Comparison of ENCODE assay signal across 18 mouse cellular contexts in genomic region chr2:168358551-168358950, GRCm38 (mm10).
A peak's percentile ranks its signal among the peaks of the same experiment; 100 is the strongest.
DNase-seq lines count a peak whose midpoint lies in the region.
"Had no signal": no experiment of that assay in that cellular context is flagged by ENCODE, and none has a peak within 500 bp of the region (broad histone marks: within the 10 kb centered on the region; RNA-seq: fewer than 3 reads in every experiment).

No protein-coding gene starts in this region.

- intact Hi-C loops in left cerebral cortex, postnatal 4 days (cut with DNase I), result no loop called here
- intact Hi-C loops in left cerebral cortex, postnatal 25 days (cut with DNase I), result loop anchor here (1.0 kb wide), 1 partner anchor 83 kb away; no protein-coding TSS in a partner anchor

- DNase-seq in left cerebral cortex, adult 9 months (ENCODE audit: low spot score in 2 of 2), result peak; percentile 42 to 61
- DNase-seq in left cerebral cortex, postnatal 4 days, result no peak
- peak; percentile 45 to 64 for DNase-seq in frontal cortex, adult 2 months (ENCODE audit: extremely low spot score in 1 of 2, low spot score in 1 of 2)
- peak; percentile 41 to 87 for DNase-seq in left cerebral cortex, postnatal 25 days (ENCODE audit: low spot score in 2 of 2)
- peak; percentile 67 for DNase-seq in telencephalon, adult 2 months (ENCODE audit: low read depth, low spot score)
- DNase-seq in urinary bladder, postnatal 4 days (ENCODE audit: low spot score in 2 of 2), result no peak
- DNase-seq: adrenal gland, adult 8-10 months; B cell, adult 2 months; cerebellum, adult 8-10 months; cerebellum, postnatal 36 days; gastrocnemius, postnatal 14 days; heart, adult 11 months; heart, postnatal 36 days; kidney, adult 8-10 months; kidney, postnatal 10 days; lung, embryonic 14.5 days; thymus, adult 2 months; thymus, postnatal 36 days had no signal

Comparison
In these comparisons a context has a peak if more than half of its experiments do, and no peak if none do; other contexts are left out.
1. DNase-seq: peak in left cerebral cortex, adult 9 months (2 of 2), frontal cortex, adult 2 months (2 of 2), left cerebral cortex, postnatal 25 days (2 of 2) and telencephalon, adult 2 months (single experiment); none in left cerebral cortex, postnatal 4 days (single experiment) and urinary bladder, postnatal 4 days (0 of 2).